Mouse (Mus musculus) brown adipose tissue, adult 24 weeks (tissue): Measurements from ENCODE around the gene Cxcl14. TPM values are rescaled to one million over a fixed set of nuclear protein-coding genes. Genes with fewer than 3 reads are reported as not detected.

ENCODE experiments used
- H3K27ac ChIP-seq: fragments of 200-500 bp; replicated peaks from 2 replicates; pipeline ENCODE4 v1.5.1; 2012; ENCODE audit warnings: low read depth, mild to moderate bottlenecking, low read length
- H3K4me1 ChIP-seq: fragments of 200-500 bp; 2 replicates; pipeline ENCODE4 v1.6.1; 2012; ENCODE audit warnings: low read length, mixed read lengths; ENCODE audit not compliant: control insufficient read depth, insufficient read depth, insufficient read length
- H3K4me3 ChIP-seq: fragments of 200-500 bp; 2 replicates; pipeline ENCODE4 v1.5.1; 2012; ENCODE audit warnings: low read depth, mild to moderate bottlenecking, low read length, moderate library complexity; ENCODE audit not compliant: insufficient read depth
- polyA plus RNA-seq: library from polyadenylated mRNA; stranded (reverse); fragments of >200 nt; gene quantifications from 2 replicates; pipeline ENCODE4 v1.2.4, GENCODE M21; 2012; ENCODE audit not compliant: missing spikeins, insufficient read depth, insufficient read length

Cxcl14 gene
- polyA plus RNA-seq, 1 experiment = 35.7 TPM

GRCm38 (mm10) chr13:56266435-56266834, 29.9 kb downstream of the Cxcl14 start:
- Histone ChIP-seq H3K4me1 (no peaks in the 10 kb centered on the region), H3K27ac (no peak overlapping the region), H3K4me3 (no peak overlapping the region)

DNA sequence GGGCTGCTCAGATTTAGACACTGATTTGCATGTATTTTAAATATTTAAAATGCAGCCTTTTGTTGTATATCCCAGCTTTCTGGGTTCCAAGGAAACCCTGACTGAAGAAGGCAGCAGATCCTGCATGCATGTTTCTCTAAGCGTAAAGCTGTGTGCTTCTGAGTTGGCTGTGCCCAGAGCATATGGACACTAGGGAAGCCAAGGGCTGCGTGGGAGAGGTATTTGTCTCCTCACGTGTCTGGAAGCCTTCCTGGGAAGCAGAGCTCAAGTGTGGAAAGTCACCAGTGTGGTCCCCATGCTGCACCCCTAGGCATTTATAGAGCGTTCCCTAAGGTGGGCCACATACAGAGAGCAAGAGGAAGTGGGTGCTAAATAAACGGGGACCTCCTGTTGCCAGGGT, 30.7 kb downstream of the Cxcl14 start:
- H3K27ac ChIP-seq = no peak overlapping the region
- H3K4me3 ChIP-seq = no peak overlapping the region
- no peaks in the 10 kb centered on the region for H3K4me1 ChIP-seq

DNA sequence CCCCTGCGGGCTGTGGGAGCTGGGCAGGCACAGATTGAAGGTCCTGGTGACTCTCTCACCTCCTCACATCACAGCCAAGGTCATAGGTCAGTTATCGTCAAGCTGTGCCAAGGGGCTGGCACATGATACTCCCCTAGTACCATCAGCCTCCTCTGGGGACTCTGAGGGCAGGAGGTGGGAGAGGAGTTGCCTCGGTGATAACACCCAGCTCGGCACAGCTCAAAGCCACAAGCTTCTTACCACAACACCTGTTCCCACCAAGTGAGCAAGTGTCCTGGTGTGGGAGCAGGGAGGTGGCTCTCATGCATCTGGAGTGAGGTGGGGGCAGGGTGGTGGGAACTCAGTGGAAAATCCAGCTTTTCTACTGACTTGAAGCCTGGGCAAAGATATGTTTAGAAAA, 34.1 kb downstream of the Cxcl14 start:
- Histone ChIP-seq H3K27ac (no peak overlapping the region), H3K4me3 (no peak overlapping the region), H3K4me1 (no peaks in the 10 kb centered on the region)

DNA sequence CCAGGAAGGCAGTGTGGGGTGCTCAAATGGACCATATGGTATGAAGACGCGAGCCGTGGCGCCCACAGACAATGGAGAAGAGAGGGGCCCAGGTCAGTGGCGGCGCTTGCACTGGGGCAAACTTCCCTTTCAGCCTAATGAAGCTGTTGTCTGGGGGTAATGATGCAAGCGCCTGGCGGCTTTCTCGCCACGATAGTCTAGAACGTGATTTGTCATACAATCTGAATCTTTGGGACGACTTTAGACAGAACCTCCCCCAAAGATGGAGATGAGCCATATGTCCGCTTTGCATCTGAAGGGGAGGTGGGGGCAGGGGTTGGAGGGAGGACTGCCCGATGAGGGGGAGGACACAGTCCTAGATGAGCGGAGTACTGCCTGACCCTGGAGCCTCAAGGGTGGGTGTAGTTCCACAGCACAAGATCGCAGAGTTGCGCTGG, 36.0 kb downstream of the Cxcl14 start:
- no peak overlapping the region for H3K27ac ChIP-seq
- H3K4me1 ChIP-seq = no peaks in the 10 kb centered on the region
- no peak overlapping the region for H3K4me3 ChIP-seq

DNA sequence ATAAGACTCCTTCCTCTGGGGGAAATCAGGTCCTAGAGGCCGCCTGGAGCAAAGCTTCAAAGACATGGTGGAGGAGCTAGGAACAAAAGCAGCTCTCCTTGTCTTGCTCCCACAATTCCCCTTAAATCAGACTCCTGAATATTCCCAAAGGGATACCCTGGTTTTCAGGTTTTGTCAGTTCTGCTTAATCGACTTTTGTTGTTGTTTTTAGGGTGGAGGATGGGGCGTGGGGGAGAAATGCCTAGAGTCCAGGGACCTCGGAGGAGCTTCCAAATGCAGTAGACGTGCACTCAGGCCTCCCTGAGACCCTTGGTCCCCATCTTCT, 36.5 kb downstream of the Cxcl14 start:
- no peak overlapping the region for H3K4me3 ChIP-seq
- H3K4me1 ChIP-seq = no peaks in the 10 kb centered on the region
- H3K27ac ChIP-seq = no peak overlapping the region

- H3K4me1 ChIP-seq = no peaks in the 10 kb centered on the region
- H3K4me3 ChIP-seq = no peak overlapping the region
- H3K27ac ChIP-seq = no peak overlapping the region
Measured at GRCm38 (mm10) chr13:56259021-56259925, 37.1 kb downstream of the Cxcl14 start.

DNA sequence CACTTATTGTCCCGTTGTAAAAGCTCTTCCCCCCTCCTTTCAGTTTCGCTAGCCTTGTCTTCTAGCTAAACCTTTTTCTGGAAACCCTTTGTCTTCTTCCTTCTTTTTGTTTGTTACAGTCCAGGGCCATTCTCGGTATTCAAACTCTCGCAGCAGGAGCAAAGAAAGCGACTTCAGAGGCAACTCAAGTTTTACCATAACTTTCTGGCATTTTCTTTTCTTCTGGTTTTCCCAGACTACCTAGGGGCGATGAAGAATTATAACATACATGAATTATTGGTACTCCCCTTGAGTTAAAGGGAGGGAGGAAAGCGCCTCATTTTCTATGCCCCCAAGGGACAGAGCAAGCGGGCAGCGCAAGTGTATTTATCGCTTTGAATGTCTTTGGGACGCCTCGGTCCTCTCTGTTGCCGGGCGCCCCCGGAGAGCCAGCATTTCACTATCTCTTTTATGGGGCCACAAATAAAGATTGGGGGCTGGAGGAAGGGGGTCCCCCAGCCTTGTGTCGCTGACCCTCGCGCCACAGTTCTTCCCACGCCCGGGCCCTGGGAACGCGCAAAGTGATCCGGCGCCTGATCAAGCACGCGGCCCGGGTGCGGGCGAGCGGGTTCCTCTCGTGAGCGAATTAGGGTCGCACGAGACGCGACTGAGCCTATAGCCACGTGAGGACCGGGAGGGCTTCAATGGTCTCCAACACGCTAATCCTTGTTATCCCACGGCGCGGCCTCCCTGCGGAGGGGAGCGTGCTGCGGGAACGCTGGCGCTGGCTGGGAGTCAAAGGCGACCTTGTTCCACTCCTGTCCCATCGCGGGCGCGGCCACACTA, 37.9 kb downstream of the Cxcl14 start:
- H3K27ac ChIP-seq = no peak overlapping the region
- no peak overlapping the region for H3K4me3 ChIP-seq
- no peaks in the 10 kb centered on the region for H3K4me1 ChIP-seq

GRCm38 (mm10) chr13:56257469-56258153, 38.7 kb downstream of the Cxcl14 start:
- Histone ChIP-seq H3K4me3 (no peak overlapping the region), H3K27ac (no peak overlapping the region), H3K4me1 (no peaks in the 10 kb centered on the region)

GRCm38 (mm10) chr13:56256716-56257299, 39.5 kb downstream of the Cxcl14 start:
- Histone ChIP-seq H3K27ac (no peak overlapping the region), H3K4me3 (no peak overlapping the region), H3K4me1 (no peaks in the 10 kb centered on the region)

DNA sequence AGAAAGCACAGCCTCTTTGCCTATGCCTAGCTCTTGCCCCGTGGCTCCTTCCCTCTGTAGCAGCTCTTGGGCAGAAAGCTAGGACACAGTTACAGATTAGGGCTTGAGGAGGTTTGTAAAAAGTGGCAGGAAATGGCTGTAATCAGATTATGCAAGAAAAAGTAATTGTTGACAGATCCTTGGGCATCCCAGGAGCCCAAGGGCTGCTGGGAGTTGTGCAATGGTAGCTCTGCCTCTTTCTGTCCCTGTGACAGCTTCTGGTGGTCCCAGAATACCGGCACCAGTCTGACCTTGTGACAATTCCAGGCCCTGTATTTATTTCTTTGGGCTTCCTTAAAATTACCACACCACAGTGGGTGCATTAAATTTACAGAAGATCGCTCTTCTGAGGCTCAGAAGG, 43.0 kb downstream of the Cxcl14 start:
- Histone ChIP-seq H3K4me3 (no peak overlapping the region), H3K4me1 (no peaks in the 10 kb centered on the region)

DNA sequence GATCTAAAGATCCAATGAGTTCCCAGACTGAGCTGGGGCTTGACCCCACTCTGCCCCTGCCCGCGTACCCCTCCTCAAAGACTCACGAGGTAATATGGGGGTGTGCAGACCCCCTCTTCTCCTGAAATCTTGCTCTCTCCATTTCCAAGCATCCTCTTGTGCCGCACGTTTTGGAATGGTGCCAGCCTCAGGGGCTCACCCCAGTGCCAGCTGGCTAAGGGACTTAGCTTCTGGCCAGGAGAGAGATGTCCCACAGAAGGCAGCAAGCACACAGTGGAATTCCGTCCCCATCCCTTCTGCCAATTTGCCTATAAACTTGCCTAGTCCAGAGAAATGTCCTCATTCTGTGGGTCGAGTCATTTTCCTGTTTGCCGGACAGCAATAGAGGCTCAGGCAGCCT, 43.6 kb downstream of the Cxcl14 start:
- Histone ChIP-seq H3K4me3 (no peak overlapping the region), H3K27ac (no peak overlapping the region), H3K4me1 (no peaks in the 10 kb centered on the region)

More for the DNA sequence above, 43.0 kb downstream of the Cxcl14 start:
- no peak overlapping the region for H3K27ac ChIP-seq

- Histone ChIP-seq H3K4me3 (no peak within 1 kb of the TSS), H3K4me1 (no peaks in the 10 kb centered on the region), H3K27ac (no peak within 1 kb of the TSS)
Measured at GRCm38 (mm10) chr13:56251924-56252619, 44.3 kb downstream of the Cxcl14 start, which contains the start of gene Neurog1. Gene Neurog1 (minus strand): TSS chr13:56252163.

- H3K4me3 ChIP-seq = no peak overlapping the region
- H3K27ac ChIP-seq = no peak overlapping the region
- no peaks in the 10 kb centered on the region for H3K4me1 ChIP-seq
Measured at GRCm38 (mm10) chr13:56251176-56251923, 45.0 kb downstream of the Cxcl14 start.
